Mouse (Mus musculus) erythroblast, embryonic 14.5 days (primary cell): ENCODE measurements around the gene Hpn.

Experiments used
- GATA1 ChIP-seq: IDR thresholded peaks from 2 replicates; pipeline ENCODE4 v1.6.1; 2012; ENCODE audit warnings: low read length, inconsistent platforms, mixed read lengths
- TAL1 ChIP-seq: IDR thresholded peaks from 3 replicates; pipeline ENCODE4 v1.6.1; 2012; ENCODE audit warnings: low read length, inconsistent platforms, mixed read lengths

GRCm38 (mm10) chr7:31126851-31127724, 12.0 kb upstream of the Hpn start, which contains the start of gene Scn1b:
- no peak for TF ChIP-seq GATA1
- TF ChIP-seq TAL1: no peak
